Mouse (Mus musculus) heart, embryonic 15.5 days (tissue): ENCODE data around the gene Ica1. TPM values are rescaled to one million over a fixed set of nuclear protein-coding genes. Genes with fewer than 3 reads are reported as not detected.

Experiments used
- ATAC-seq: fragments of 200-750 bp; cut with Nextera tagmentation; replicated peaks from 2 replicates; pipeline ENCODE4 v1.8.0; 2017; ENCODE audit warnings: low read depth, moderate TSS enrichment; ENCODE audit not compliant: insufficient number of reproducible peaks, insufficient read depth, low FRiP score
- H3K27ac ChIP-seq: fragments of 300-500 bp; sonication (generic); 2 replicates; pipeline ENCODE4 v1.5.1; 2015; ENCODE audit warnings: mild to moderate bottlenecking, inconsistent platforms
- H3K27me3 ChIP-seq: fragments of 300-500 bp; sonication (generic); 2 replicates; pipeline ENCODE4 v1.6.1; 2015; ENCODE audit warnings: inconsistent platforms
- H3K36me3 ChIP-seq: fragments of 300-500 bp; sonication (generic); 2 replicates; pipeline ENCODE4 v1.6.1; 2015; ENCODE audit warnings: mild to moderate bottlenecking, inconsistent platforms
- H3K4me1 ChIP-seq: fragments of 300-500 bp; sonication (generic); replicated peaks from 2 replicates; pipeline ENCODE4 v1.6.1; 2015; ENCODE audit warnings: inconsistent platforms
- H3K4me2 ChIP-seq: fragments of 300-500 bp; sonication (generic); 2 replicates; pipeline ENCODE4 v1.6.1; 2015; ENCODE audit warnings: inconsistent platforms, mild to moderate bottlenecking, moderate library complexity
- H3K4me3 ChIP-seq: fragments of 300-500 bp; sonication (generic); 2 replicates; pipeline ENCODE4 v1.5.1; 2015; ENCODE audit warnings: mild to moderate bottlenecking, inconsistent platforms
- H3K9ac ChIP-seq: fragments of 300-500 bp; sonication (generic); 2 replicates; pipeline ENCODE4 v1.6.1; 2015; ENCODE audit warnings: mild to moderate bottlenecking, inconsistent platforms
- H3K9me3 ChIP-seq: fragments of 300-500 bp; sonication (generic); replicated peaks from 2 replicates; pipeline ENCODE4 v1.6.1; 2016; ENCODE audit warnings: inconsistent platforms
- WGBS: fragments of 180-500 bp; shearing (Covaris S2); methylation state at CpG from one replicate; pipeline ENCODE4 v1.1.7; 2015; ENCODE audit warnings: mixed read lengths; 5-methylcytosine and 5-hydroxymethylcytosine counted together
- polyA plus RNA-seq: library from polyadenylated mRNA; unstranded; fragments of >200 nt; fragmentation: Nextera tagmentation; extraction: Ambion mirVana; gene quantifications from 2 replicates; pipeline ENCODE4 v1.2.1, GENCODE M21; 2015

The Ica1 gene
- polyA plus RNA-seq, 1 experiment from 2014 or later: 19.0 TPM

GRCm38 (mm10) chr6:8583892-8584291, 194.4 kb downstream of the Ica1 start:
- Histone ChIP-seq H3K27me3 (no peaks in the 10 kb centered on the region), H3K36me3 (no peaks in the 10 kb centered on the region; the same call in 1 of the 2 replicates), H3K9ac (no peak overlapping the region), H3K4me2 (no peak overlapping the region), H3K4me1 (no peaks in the 10 kb centered on the region), H3K9me3 (no peaks in the 10 kb centered on the region), H3K4me3 (no peak overlapping the region), H3K27ac (no peak overlapping the region)
- 69% methylated on average over 3 of the region's 3 CpGs for WGBS
- no peak for ATAC-seq

DNA sequence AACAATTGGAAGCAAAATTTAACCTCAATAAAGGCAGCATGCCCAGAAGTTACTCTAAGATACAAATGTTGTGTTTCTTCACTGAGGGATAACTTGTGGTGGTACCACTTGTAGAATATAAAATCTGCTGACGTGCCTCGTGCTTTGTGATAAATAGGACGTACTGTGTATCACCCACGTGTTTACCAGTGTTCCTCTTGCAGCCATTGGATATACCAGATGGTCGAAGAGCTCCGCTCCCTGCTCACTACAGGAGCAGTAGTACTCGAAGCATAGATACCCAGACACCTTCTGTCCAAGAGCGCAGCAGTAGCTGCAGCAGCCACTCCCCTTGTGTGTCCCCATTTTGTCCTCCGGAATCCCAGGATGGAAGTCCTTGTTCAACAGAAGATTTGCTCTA, 195.9 kb downstream of the Ica1 start:
- H3K4me2 ChIP-seq: no peak overlapping the region
- H3K9me3 ChIP-seq: no peaks in the 10 kb centered on the region
- H3K4me3 ChIP-seq: no peak overlapping the region
- no peak overlapping the region for H3K27ac ChIP-seq
- H3K9ac ChIP-seq: no peak overlapping the region
- no peaks in the 10 kb centered on the region for H3K36me3 ChIP-seq
- 90% methylated on average over 9 of the region's 9 CpGs for WGBS
- no peak for ATAC-seq
- no peaks in the 10 kb centered on the region for H3K4me1 ChIP-seq
- no peaks in the 10 kb centered on the region for H3K27me3 ChIP-seq

Other genes starting within 250 kb of the Ica1 start
- 0.14 and 0.47 TPM in 2 replicates for gene Nxph1, start 169.9 kb upstream of the Ica1 start, polyA plus RNA-seq